Mouse (Mus musculus): Measurements from ENCODE around the gene Etfa.

The Etfa gene

DNA sequence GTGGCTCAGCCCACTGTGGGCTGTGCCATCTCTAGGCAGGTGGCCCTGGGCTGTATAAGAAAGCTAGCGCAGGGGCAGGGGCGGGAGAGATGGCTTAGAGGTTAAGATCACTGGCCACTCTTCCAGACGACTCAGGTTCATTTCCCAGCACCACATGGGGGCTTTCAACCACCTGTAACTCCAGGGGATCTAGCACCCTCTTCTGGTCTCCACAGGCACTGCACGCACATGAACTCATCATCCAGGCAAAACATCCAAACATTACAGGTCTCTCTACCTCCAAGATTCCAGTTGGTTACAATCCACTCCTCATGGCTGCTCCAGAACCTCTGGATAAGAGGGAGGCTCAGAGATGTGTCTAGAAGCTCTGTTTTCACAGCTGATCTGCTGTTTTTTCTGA, 13.7 kb upstream of the Etfa start:
- no peak for DNase-seq (ENCODE audit: extremely low spot score, low spot score)

- peak; percentile 83 for DNase-seq (ENCODE audit: extremely low spot score, low spot score)
Observed at GRCm38 (mm10) chr9:55511521-55511993, 486 bp downstream of the Etfa start.

GRCm38 (mm10) chr9:55510651-55511235, 1.3 kb downstream of the Etfa start:
- DNase-seq (ENCODE audit: extremely low spot score, low spot score) = no peak

GRCm38 (mm10) chr9:55509731-55510130, 2.3 kb downstream of the Etfa start:
- DNase-seq (ENCODE audit: extremely low spot score, low spot score) = no peak

- no peak for DNase-seq (ENCODE audit: extremely low spot score, low spot score)
Observed at GRCm38 (mm10) chr9:55508701-55509100, 3.3 kb downstream of the Etfa start.

GRCm38 (mm10) chr9:55507922-55508321, 4.1 kb downstream of the Etfa start:
- no peak for DNase-seq (ENCODE audit: extremely low spot score, low spot score)

- DNase-seq (ENCODE audit: extremely low spot score, low spot score) = no peak
Observed at GRCm38 (mm10) chr9:55482116-55482515, 29.9 kb downstream of the Etfa start.

DNA sequence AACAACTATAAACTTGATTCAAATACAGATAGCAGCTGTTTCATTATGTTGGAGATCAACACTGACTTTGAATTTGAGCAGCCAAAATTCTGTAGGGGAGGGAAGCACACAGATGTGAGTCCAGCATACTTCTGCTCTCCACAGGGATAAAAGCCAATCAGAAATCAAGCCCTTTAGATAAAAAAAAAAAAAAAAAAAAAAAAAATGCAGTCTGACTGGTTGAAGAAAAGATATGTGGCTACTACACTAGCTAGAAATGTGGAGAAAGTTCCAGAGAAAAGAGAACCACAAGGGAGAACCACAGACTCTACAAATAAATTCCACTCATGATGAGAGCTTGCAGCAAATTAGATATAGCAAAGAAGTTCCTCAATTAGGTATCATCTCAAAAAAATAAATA, 33.3 kb downstream of the Etfa start:
- no peak for DNase-seq (ENCODE audit: extremely low spot score, low spot score)

GRCm38 (mm10) chr9:55476084-55476483, 36.0 kb downstream of the Etfa start:
- no peak for DNase-seq (ENCODE audit: extremely low spot score, low spot score)

DNA sequence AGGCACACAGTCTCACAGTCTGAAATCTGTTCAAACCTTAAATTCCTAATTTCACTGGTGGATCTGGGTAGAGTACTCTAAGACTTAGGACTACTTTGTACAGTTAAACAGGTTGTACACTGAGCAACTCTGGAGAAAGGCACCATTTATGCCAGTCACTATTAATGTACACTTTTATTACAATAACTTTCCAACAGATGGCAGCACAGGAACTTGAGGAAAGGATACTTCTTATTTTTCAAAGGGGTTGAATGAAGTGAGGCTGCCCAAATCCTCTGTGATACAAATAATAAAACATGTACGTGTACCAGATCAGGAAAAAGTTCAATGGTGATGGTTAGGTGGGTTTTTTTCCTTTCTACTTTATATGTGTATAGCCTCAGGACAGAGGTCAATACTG, 43.6 kb downstream of the Etfa start:
- DNase-seq (ENCODE audit: extremely low spot score, low spot score) = no peak

DNA sequence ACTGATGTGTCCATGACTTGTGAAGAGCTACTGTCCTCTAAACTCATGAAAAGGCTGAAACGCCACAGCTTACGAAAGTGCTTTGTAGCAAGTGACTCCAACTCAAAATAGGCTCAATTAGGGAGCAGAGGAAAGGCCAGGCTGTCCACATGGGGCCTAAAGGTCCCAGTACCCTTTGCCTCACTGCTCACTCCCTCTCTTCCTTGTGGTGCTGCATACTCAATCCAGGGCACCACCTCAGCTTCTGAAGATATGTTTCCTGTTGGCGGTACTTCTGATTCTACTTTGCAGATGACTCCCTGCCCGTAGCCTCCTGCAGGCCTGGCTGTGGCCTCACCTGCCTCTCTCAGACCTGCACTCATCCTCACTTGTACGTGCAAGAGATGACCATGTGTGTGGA, 58.7 kb downstream of the Etfa start:
- DNase-seq (ENCODE audit: extremely low spot score, low spot score) = no peak

DNA sequence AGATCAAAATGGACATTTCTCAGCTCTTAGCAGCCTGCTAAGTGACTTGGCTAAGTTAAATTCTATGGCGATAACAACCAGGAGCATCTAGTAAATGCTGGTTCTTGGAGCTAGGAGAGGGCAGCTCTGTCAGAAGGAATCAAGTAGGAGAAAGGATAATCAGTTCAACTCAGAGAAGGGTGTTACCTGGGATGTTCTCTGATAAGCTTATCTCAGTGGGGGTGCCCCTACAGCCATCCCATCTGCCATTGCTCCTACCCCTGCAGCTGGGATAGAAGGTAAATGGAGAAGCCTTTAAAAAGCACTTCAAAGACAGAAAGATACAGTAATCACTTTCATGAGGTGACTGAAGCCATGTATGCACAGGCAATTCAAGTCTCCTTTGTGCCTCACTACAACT, 59.1 kb downstream of the Etfa start:
- no peak for DNase-seq (ENCODE audit: extremely low spot score, low spot score)

DNA sequence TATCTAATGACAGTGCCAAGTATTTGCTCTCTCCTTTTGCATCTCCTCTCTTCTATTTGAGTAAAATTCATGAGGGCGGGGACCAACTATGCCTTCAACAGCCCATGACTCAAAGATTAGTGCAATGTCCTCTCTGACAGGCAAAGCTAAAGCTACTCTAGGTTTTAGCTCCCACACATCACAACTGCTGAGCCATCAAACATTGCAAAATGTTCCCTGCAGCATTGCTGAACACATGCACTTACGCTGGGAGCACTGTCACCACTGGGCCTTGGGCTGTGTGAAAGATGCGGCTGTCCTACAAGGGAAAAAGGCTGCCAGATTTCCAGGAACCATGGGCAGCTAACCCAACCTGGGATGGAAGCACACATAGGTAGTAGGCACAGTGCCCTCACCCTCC, 60.6 kb downstream of the Etfa start:
- no peak for DNase-seq (ENCODE audit: extremely low spot score, low spot score)

DNA sequence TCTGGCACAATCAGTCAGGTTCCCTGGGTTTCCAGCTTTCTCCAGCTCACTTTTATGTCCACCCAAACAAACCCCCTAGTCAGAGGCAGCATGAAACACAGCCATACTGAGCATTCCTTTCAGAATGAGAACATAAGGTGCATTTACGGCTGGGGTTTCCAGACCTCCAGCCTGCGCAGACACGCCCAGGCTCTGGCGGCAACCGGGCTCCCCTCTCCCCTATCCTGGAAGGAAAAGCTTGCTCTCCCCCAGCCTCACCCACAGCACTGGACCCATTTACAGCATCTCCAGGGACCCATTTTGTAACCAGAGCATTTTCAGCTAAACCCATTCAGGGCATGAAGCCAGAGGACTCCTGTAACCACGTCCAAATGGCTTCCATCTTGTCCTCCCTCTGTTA, 62.0 kb downstream of the Etfa start:
- no peak for DNase-seq (ENCODE audit: extremely low spot score, low spot score)

DNA sequence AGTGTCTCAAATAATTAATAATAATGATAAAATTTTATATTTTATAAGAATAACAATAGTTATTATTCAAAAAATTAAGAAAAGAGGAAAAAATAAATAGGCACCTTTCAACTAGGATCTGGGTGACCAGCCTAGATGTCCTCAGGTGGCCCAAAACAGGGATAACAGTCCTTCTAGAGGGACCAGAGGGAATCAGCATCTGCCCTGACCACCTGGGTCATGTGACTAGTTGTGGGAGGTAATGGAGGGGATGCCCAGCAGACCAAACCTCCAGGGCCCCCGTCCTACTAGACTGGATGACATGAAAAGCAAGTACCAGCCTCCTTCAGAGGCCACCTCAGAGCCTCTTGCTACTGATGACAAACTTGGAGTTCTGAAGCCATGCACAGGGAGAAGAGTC, 62.9 kb downstream of the Etfa start:
- DNase-seq (ENCODE audit: extremely low spot score, low spot score) = no peak

- DNase-seq (ENCODE audit: extremely low spot score, low spot score) = no peak
Observed at GRCm38 (mm10) chr9:55447509-55447908, 64.5 kb downstream of the Etfa start.

DNA sequence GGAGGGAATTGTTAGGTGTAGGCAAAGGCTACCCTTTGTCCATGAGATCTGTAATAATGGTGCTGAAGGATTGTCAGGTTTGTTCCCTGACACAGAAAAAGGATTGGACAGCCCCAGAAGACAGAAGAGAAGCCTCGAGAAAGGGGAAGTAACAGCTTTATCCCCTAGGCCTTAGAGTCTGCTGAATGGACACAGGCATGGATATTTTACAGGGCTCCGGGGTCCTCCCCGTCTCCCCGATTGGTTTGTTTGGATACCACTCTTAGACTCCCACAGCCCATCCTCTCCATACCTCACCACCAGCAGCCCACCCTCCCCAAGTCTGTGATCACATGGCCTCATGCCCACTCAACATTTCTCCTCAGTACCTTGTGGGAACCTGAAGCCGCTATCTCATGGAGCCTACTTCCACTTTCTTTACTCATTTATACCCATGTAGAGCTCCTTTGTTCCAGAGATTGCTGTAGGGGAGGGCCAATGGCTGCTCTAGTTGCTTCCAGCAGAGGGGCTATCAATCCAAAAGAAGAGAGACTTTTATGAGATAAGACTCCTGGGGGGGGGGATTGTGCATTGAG, 72.8 kb downstream of the Etfa start:
- peak; percentile 11 for DNase-seq (ENCODE audit: extremely low spot score, low spot score)

- DNase-seq (ENCODE audit: extremely low spot score, low spot score) = no peak
Observed at GRCm38 (mm10) chr9:55438433-55438832, 73.6 kb downstream of the Etfa start.

DNA sequence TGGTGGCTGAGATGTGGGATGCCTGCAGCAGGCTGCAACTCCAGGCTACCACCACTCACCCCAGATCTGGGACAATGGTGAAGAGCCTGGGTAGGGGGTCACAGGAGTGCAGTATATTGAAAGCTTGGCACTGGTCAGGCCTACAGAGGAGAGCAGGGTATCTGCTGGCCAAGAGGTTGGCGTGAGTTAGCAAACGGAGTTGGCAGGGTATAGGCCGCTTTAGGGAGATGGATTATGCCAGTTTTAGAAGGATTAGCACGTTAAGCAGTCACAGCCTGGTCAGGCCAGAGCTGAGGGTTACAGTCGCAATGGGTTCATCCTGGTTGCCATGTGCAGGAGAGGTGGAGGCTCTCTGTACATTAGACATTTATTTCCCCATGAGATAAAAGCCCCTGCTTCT, 78.2 kb downstream of the Etfa start:
- no peak for DNase-seq (ENCODE audit: extremely low spot score, low spot score)

DNA sequence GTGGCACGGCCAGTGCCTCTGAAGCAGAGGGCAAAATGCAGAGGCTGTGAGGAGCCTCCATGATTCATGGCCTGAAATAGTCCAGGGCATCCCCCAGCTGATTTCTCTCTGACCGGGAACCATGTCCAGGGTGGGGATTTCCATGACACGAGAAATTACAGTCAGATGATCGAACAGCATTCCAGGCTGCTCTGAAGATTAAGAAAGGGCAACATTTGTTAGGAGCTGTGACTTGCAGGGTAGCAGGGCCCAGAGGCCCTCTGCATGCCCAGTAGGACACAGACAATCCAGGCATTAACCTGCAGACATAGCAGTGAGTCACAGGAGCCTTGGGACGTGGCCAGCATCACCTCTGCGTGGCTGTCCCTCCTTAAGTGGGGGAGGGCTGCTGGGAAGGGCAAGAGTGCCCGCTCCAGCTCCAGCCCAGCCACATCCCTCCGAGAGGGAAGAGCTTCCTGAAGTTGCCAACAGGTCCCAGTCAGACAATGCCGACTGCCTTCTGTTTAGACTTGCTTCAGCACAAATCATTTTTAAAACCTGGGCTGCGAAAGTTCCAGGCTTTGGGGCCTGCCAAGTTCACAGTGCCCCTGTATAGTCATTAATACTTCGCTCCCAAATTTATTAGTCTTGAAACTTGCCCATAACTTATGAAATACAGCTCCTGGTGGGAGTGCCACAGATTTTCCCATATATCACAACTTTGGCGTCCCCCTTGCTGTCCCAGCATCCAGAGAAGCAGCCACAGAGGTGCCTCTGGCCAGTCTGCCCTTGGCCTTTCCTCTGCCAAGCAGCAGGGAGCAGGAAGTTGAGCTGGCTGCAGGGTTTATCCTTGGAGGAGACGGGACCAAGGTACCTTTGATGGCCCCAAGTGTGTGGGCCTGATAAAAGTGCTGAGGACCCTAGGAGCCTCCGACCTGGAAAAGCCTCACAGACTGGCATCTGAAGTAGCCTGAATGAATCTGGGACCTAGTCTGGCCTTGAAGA, 79.4 kb downstream of the Etfa start:
- no peak for DNase-seq (ENCODE audit: extremely low spot score, low spot score)

DNA sequence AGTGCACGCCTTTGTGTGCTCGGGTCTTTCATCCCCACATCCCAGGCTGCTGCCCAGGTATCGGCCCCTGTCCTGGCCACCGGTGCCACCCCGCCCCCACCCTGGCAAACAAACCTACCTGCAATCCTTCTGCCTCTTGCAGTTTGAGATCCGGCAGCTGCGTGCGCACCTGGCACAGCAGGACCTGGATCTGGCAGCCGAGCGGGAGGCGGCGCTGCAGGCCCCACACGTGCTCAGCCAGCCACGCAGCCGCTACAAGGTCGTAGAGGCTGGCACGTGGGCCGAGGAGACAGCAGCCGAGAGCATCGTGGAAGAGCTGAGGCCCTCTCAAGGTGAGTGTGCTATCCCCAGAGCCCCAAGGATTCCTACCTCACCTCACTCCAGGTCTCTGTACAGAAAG, 81.9 kb downstream of the Etfa start:
- DNase-seq (ENCODE audit: extremely low spot score, low spot score) = peak; percentile 25

- peak; percentile 70 for DNase-seq (ENCODE audit: extremely low spot score, low spot score)
Observed at GRCm38 (mm10) chr9:55429242-55429975, 82.6 kb downstream of the Etfa start.

Measured in neural tube, embryonic 10.5 days (tissue).